In the genomic region with DNA sequence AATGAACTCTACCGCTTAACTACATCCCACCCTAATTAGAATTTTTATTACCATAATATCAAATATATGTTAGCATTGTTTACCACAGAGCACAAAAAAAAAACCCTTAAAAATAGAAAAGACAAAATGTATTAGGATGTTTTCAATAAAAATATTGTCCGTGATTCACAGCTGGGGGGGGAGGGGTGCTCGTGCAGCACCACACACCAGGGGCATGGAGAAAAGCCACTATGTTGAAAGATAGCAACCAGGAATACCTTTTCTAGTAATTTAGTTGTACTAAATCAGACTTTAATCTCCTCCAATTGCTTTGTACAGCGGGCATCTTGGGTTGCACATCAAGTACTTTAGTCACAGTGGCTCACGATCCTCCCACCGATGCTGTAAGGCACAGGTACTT, we compare ENCODE assay signal across 9 mouse cellular contexts. TPM values are rescaled to one million over a fixed set of nuclear protein-coding genes. Genes with fewer than 3 reads are reported as not detected.
A peak's percentile ranks its signal among the peaks of the same experiment; 100 is the strongest.
DNase-seq lines count a peak whose midpoint lies in the region; ATAC-seq and TF ChIP-seq lines count a peak whose summit lies in the region.
"Had no signal": no experiment of that assay in that cellular context is flagged by ENCODE, and none has a peak within 500 bp of the region (broad histone marks: within the 10 kb centered on the region; RNA-seq: fewer than 3 reads in every experiment).

No protein-coding gene starts in this region.

- H3K36me3 ChIP-seq in kidney, embryonic 14.5 days (ENCODE audit: control insufficient read depth, insufficient read depth, low read length), result no peaks in the 10 kb centered on the region
- H3K36me3 ChIP-seq in hindbrain, embryonic 12.5 days, result no peaks in the 10 kb centered on the region
- no peaks in the 10 kb centered on the region for H3K36me3 ChIP-seq in midbrain, embryonic 13.5 days
- no peaks in the 10 kb centered on the region for H3K36me3 ChIP-seq in thymus, adult 2 months (ENCODE audit: control insufficient read depth, insufficient read depth, low read length)

- peak overlapping the region; percentile 95 for H3K4me2 ChIP-seq in kidney, embryonic 14.5 days (replicated peaks; ENCODE audit: low read depth, low read length)
- peak overlapping the region; percentile 80 for H3K4me2 ChIP-seq in hindbrain, embryonic 12.5 days (replicated peaks)
- H3K4me2 ChIP-seq in midbrain, embryonic 13.5 days (replicated peaks), result peak overlapping the region; percentile 81

- H3K27ac ChIP-seq in kidney, embryonic 14.5 days (ENCODE audit: low read depth, low read length), result no peak overlapping the region
- no peak overlapping the region for H3K27ac ChIP-seq in brown adipose tissue, adult 24 weeks (replicated peaks; ENCODE audit: low read depth, low read length)
- no peak overlapping the region for H3K27ac ChIP-seq in hindbrain, embryonic 12.5 days
- H3K27ac ChIP-seq in midbrain, embryonic 13.5 days, result no peak overlapping the region
- no peak overlapping the region for H3K27ac ChIP-seq in thymus, adult 2 months (ENCODE audit: control insufficient read depth, insufficient read depth, low read length)

- peak overlapping the region; percentile 91 for H3K4me3 ChIP-seq in kidney, embryonic 14.5 days (ENCODE audit: low read length)
- peak overlapping the region; percentile 87 for H3K4me3 ChIP-seq in brown adipose tissue, adult 24 weeks (ENCODE audit: insufficient read depth, low read depth, low read length)
- peak overlapping the region; percentile 89 for H3K4me3 ChIP-seq in hindbrain, embryonic 12.5 days
- peak overlapping the region; percentile 82 for H3K4me3 ChIP-seq in midbrain, embryonic 13.5 days (replicated peaks)
- H3K4me3 ChIP-seq in thymus, adult 2 months (ENCODE audit: control insufficient read depth, insufficient read depth, low read length), result no peak overlapping the region

- TF ChIP-seq CTCF in thymus, adult 2 months (IDR thresholded peaks at IDR 0.05; ENCODE audit: borderline replicate concordance, control insufficient read depth, extremely low read depth, insufficient read depth, low read length, poor library complexity), result no peak

- H3K27me3 ChIP-seq in kidney, embryonic 14.5 days (ENCODE audit: control insufficient read depth, insufficient read depth, low read length), result no peaks in the 10 kb centered on the region
- H3K27me3 ChIP-seq in hindbrain, embryonic 12.5 days, result no peaks in the 10 kb centered on the region
- H3K27me3 ChIP-seq in midbrain, embryonic 13.5 days, result 0 out of 2 replicates have a peak, but pooled peaks cover 6% of the 10 kb centered on the region
- H3K27me3 ChIP-seq in thymus, adult 2 months (ENCODE audit: control insufficient read depth, insufficient read depth, low read length), result no peaks in the 10 kb centered on the region

- TF ChIP-seq POLR2A in thymus, adult 2 months (IDR thresholded peaks at IDR 0.05; ENCODE audit: control insufficient read depth, extremely low read depth, insufficient read depth, low read length, poor library complexity), result no peak

- no peaks in the 10 kb centered on the region for H3K9me3 ChIP-seq in kidney, embryonic 14.5 days (ENCODE audit: control insufficient read depth, low read length)
- H3K9me3 ChIP-seq in hindbrain, embryonic 12.5 days (replicated peaks), result no peaks in the 10 kb centered on the region
- H3K9me3 ChIP-seq in midbrain, embryonic 13.5 days, result no peaks in the 10 kb centered on the region

- H3K4me1 ChIP-seq in kidney, embryonic 14.5 days (ENCODE audit: control insufficient read depth, insufficient read depth, low read length), result peaks cover 6% of the 10 kb centered on the region; the same call in 1 of the 2 replicates
- H3K4me1 ChIP-seq in brown adipose tissue, adult 24 weeks (ENCODE audit: control insufficient read depth, insufficient read depth, insufficient read length, low read length), result no peaks in the 10 kb centered on the region; the same call in 1 of the 2 replicates
- peaks cover 19% of the 10 kb centered on the region for H3K4me1 ChIP-seq in hindbrain, embryonic 12.5 days
- peaks cover 22% of the 10 kb centered on the region for H3K4me1 ChIP-seq in midbrain, embryonic 13.5 days (replicated peaks)
- H3K4me1 ChIP-seq in thymus, adult 2 months (replicated peaks; ENCODE audit: control insufficient read depth, insufficient read depth, low read length), result peaks cover 7% of the 10 kb centered on the region

- 53% methylated on average over 6 of the region's 6 CpGs for WGBS in kidney, embryonic 14.5 days
- 57% methylated on average over 6 of the region's 6 CpGs for WGBS in hindbrain, embryonic 12.5 days
- 39% methylated on average over 6 of the region's 6 CpGs for WGBS in midbrain, embryonic 13.5 days
- WGBS in thymus, adult 2 months, result 65% methylated on average over 6 of the region's 6 CpGs

- ATAC-seq in kidney, embryonic 14.5 days (ENCODE audit: low FRiP score, low TSS enrichment), result no peak
- no peak for ATAC-seq in hindbrain, embryonic 12.5 days (ENCODE audit: low FRiP score)
- ATAC-seq in midbrain, embryonic 13.5 days, result no peak

- no peak for DNase-seq in kidney, postnatal 25 days
- no peak for DNase-seq in layer of hippocampus, postnatal 14 days (ENCODE audit: low spot score in 2 of 2)
- no peak for DNase-seq in frontal cortex, postnatal 14 days (ENCODE audit: low spot score in 2 of 2)
- DNase-seq in thymus, adult 2 months, result no peak

- no peak overlapping the region for H3K9ac ChIP-seq in kidney, embryonic 14.5 days (ENCODE audit: low read depth, low read length)
- peak overlapping the region; percentile 92 for H3K9ac ChIP-seq in hindbrain, embryonic 12.5 days
- peak overlapping the region; percentile 96 for H3K9ac ChIP-seq in midbrain, embryonic 13.5 days (replicated peaks)

RNA-seq across cellular contexts. Expression of a gene that starts 0.7 kb away (rescaled TPM):
- polyA plus RNA-seq in kidney, embryonic 14.5 days (2014; fragmentation: Nextera tagmentation; extraction: Ambion mirVana), result 1.1 and 1.2 TPM in 2 replicates
- 0.52 TPM in 1 of 2 replicates, not detected in the other for polyA plus RNA-seq in brown adipose tissue, adult 24 weeks (2012; ENCODE audit: insufficient read depth, insufficient read length, missing spikeins)
- polyA plus RNA-seq in hindbrain, embryonic 12.5 days (2016; fragmentation: Nextera tagmentation; extraction: Ambion mirVana), result 1.6 and 2.5 TPM in 2 replicates
- polyA plus RNA-seq in midbrain, embryonic 13.5 days (2015; fragmentation: Nextera tagmentation; extraction: Ambion mirVana), result 1.5 and 1.9 TPM in 2 replicates
- 1 to 10 TPM; 2.5 to 3.7 TPM for total RNA-seq in layer of hippocampus, postnatal 14 days (2021)
- 0.23 and 0.49 TPM in 2 replicates for polyA plus RNA-seq in thymus, adult 2 months (2012; rRNA removed)
- polyA plus RNA-seq: small intestine, adult 2 months had no signal

RNA-seq across cellular contexts. Expression of a gene that starts 1.5 kb away (rescaled TPM):
- polyA plus RNA-seq in kidney, embryonic 14.5 days (2014; fragmentation: Nextera tagmentation; extraction: Ambion mirVana), result 2.0 and 2.9 TPM in 2 replicates
- polyA plus RNA-seq in brown adipose tissue, adult 24 weeks (2012; ENCODE audit: insufficient read depth, insufficient read length, missing spikeins), result 2.7 and 4.1 TPM in 2 replicates
- 5.4 and 6.0 TPM in 2 replicates for polyA plus RNA-seq in hindbrain, embryonic 12.5 days (2016; fragmentation: Nextera tagmentation; extraction: Ambion mirVana)
- polyA plus RNA-seq in midbrain, embryonic 13.5 days (2015; fragmentation: Nextera tagmentation; extraction: Ambion mirVana), result 4.3 and 4.6 TPM in 2 replicates
- 10 to 100 TPM; 26.4 to 26.7 TPM for total RNA-seq in layer of hippocampus, postnatal 14 days (2021)
- 9.6 and 9.7 TPM in 2 replicates for polyA plus RNA-seq in thymus, adult 2 months (2012; rRNA removed)

RNA-seq across cellular contexts. Expression of a gene that starts 39.7 kb away (rescaled TPM):
- polyA plus RNA-seq in kidney, embryonic 14.5 days (2014; fragmentation: Nextera tagmentation; extraction: Ambion mirVana), result 0.33 and 0.69 TPM in 2 replicates
- polyA plus RNA-seq in brown adipose tissue, adult 24 weeks (2012; ENCODE audit: insufficient read depth, insufficient read length, missing spikeins), result 0.71 and 1.3 TPM in 2 replicates
- 1.6 and 1.8 TPM in 2 replicates for polyA plus RNA-seq in hindbrain, embryonic 12.5 days (2016; fragmentation: Nextera tagmentation; extraction: Ambion mirVana)
- polyA plus RNA-seq in midbrain, embryonic 13.5 days (2015; fragmentation: Nextera tagmentation; extraction: Ambion mirVana), result 1.4 and 1.7 TPM in 2 replicates
- total RNA-seq in layer of hippocampus, postnatal 14 days (2021), result 1 to 10 TPM in 1 of 2 experiments, under 1 TPM in 1; 0.93 to 1.2 TPM
- 0.54 and 0.86 TPM in 2 replicates for polyA plus RNA-seq in thymus, adult 2 months (2012; rRNA removed)

RNA-seq across cellular contexts. Expression of a gene that starts 51.0 kb away (rescaled TPM):
- polyA plus RNA-seq in kidney, embryonic 14.5 days (2014; fragmentation: Nextera tagmentation; extraction: Ambion mirVana), result 14.4 and 21.2 TPM in 2 replicates
- 3.9 and 4.7 TPM in 2 replicates for polyA plus RNA-seq in brown adipose tissue, adult 24 weeks (2012; ENCODE audit: insufficient read depth, insufficient read length, missing spikeins)
- 16.2 and 17.7 TPM in 2 replicates for polyA plus RNA-seq in hindbrain, embryonic 12.5 days (2016; fragmentation: Nextera tagmentation; extraction: Ambion mirVana)
- polyA plus RNA-seq in midbrain, embryonic 13.5 days (2015; fragmentation: Nextera tagmentation; extraction: Ambion mirVana), result 13.2 and 14.3 TPM in 2 replicates
- total RNA-seq in layer of hippocampus, postnatal 14 days (2021), result 10 to 100 TPM; 19.0 to 21.3 TPM
- 11.3 and 12.2 TPM in 2 replicates for polyA plus RNA-seq in thymus, adult 2 months (2012; rRNA removed)

RNA-seq across cellular contexts. Expression of a gene that starts 51.8 kb away (rescaled TPM):
- polyA plus RNA-seq in kidney, embryonic 14.5 days (2014; fragmentation: Nextera tagmentation; extraction: Ambion mirVana), result 41.6 and 44.8 TPM in 2 replicates
- 423 and 452 TPM in 2 replicates for polyA plus RNA-seq in brown adipose tissue, adult 24 weeks (2012; ENCODE audit: insufficient read depth, insufficient read length, missing spikeins)
- polyA plus RNA-seq in hindbrain, embryonic 12.5 days (2016; fragmentation: Nextera tagmentation; extraction: Ambion mirVana), result 24.1 and 24.6 TPM in 2 replicates
- 29.9 and 32.5 TPM in 2 replicates for polyA plus RNA-seq in midbrain, embryonic 13.5 days (2015; fragmentation: Nextera tagmentation; extraction: Ambion mirVana)
- total RNA-seq in layer of hippocampus, postnatal 14 days (2021), result 10 to 100 TPM; 48.6 to 49.3 TPM
- polyA plus RNA-seq in thymus, adult 2 months (2012; rRNA removed), result 39.0 and 46.9 TPM in 2 replicates
